Mouse (Mus musculus) small intestine, adult 2 months (tissue): ENCODE data around the gene Evx2. TPM values are rescaled to one million over a fixed set of nuclear protein-coding genes. Genes with fewer than 3 reads are reported as not detected.

Source experiments
- H3K27ac ChIP-seq: fragments of 200-500 bp; 2 replicates; pipeline ENCODE4 v1.5.1; 2012; ENCODE audit warnings: low read depth, low read length, control low read depth, inconsistent platforms; ENCODE audit not compliant: insufficient read depth
- H3K27me3 ChIP-seq: fragments of 200-500 bp; 2 replicates; pipeline ENCODE4 v1.6.1; 2012; ENCODE audit warnings: mild to moderate bottlenecking, moderate library complexity, low read length, inconsistent platforms; ENCODE audit not compliant: control insufficient read depth, insufficient read depth
- H3K36me3 ChIP-seq: fragments of 200-500 bp; 2 replicates; pipeline ENCODE4 v1.6.1; 2012; ENCODE audit warnings: mild to moderate bottlenecking, low read length, control low read depth, inconsistent platforms; ENCODE audit not compliant: control insufficient read depth, insufficient read depth
- H3K4me1 ChIP-seq: fragments of 200-500 bp; 2 replicates; pipeline ENCODE4 v1.6.1; 2012; ENCODE audit warnings: low read length, inconsistent platforms, mixed read lengths; ENCODE audit not compliant: control insufficient read depth, insufficient read depth, insufficient read length
- H3K4me3 ChIP-seq: fragments of 200-500 bp; 2 replicates; pipeline ENCODE4 v1.5.1; 2012; ENCODE audit warnings: low read depth, mild to moderate bottlenecking, control low read depth, inconsistent platforms, low read length, moderate library complexity
- CTCF ChIP-seq: fragments of 200-500 bp; IDR thresholded peaks from 2 replicates; pipeline ENCODE4 v1.5.1; 2012; ENCODE audit warnings: low read depth, mild to moderate bottlenecking, control low read depth, inconsistent platforms, low read length, moderate library complexity, mixed read lengths; ENCODE audit not compliant: insufficient replicate concordance, insufficient read length; ENCODE audit errors: extremely low read depth
- POLR2A ChIP-seq: fragments of 200-500 bp; IDR thresholded peaks from 2 replicates; pipeline ENCODE4 v1.6.1; 2012; ENCODE audit warnings: low read depth, mild to moderate bottlenecking, control low read depth, inconsistent platforms, low read length, moderate library complexity
- WGBS: fragments of 180-500 bp; shearing (Covaris S2); methylation state at CpG from one replicate; pipeline ENCODE4 v1.1.7; 2018; 5-methylcytosine and 5-hydroxymethylcytosine counted together
- polyA plus RNA-seq: library from polyadenylated mRNA; depleted of rRNA; stranded (reverse); fragments of >200 nt; gene quantifications from 2 replicates; pipeline ENCODE4 v1.2.3, GENCODE M21; 2012; rRNA removed

Gene Evx2
- not detected in 2 replicates for polyA plus RNA-seq

DNA sequence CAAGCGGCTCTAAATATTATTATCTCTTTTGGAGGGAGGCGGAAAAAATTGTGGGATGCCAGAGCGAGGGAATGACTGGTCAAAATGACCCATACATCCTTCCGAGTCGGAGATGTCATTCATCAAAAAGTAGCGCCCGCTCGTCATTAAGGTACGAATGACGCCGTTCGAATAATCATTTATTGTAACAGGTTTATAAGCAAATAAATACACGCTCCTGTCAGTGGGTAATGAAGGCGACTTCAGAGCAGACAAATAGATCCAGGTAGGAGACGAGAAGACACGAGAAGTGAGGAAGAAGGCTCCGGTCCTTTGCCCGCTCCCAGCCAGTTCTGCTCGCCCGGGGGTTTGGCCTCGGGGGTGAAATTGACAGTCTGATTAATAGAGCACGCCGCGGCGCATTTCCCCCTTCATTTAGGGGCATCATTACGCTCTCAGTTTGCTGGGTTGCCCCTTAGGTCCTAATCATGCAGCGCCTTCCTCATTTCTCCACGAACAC is at the start of gene Evx2:
Gene Evx2, minus strand, starts transcription at position 51 of the 499 bp plus-strand sequence.
- H3K4me1 ChIP-seq, result peaks cover 8% of the 10 kb centered on the region; the same call in 1 of the 2 replicates
- peaks cover 86% of the 10 kb centered on the region for H3K27me3 ChIP-seq
- WGBS, result 7% methylated on average over 28 of the region's 28 CpGs
- H3K36me3 ChIP-seq, result no peaks in the 10 kb centered on the region
- H3K4me3 ChIP-seq, result no peak within 1 kb of the TSS
- H3K27ac ChIP-seq, result no peak within 1 kb of the TSS
- no peak for TF ChIP-seq CTCF
- TF ChIP-seq POLR2A, result no peak

DNA sequence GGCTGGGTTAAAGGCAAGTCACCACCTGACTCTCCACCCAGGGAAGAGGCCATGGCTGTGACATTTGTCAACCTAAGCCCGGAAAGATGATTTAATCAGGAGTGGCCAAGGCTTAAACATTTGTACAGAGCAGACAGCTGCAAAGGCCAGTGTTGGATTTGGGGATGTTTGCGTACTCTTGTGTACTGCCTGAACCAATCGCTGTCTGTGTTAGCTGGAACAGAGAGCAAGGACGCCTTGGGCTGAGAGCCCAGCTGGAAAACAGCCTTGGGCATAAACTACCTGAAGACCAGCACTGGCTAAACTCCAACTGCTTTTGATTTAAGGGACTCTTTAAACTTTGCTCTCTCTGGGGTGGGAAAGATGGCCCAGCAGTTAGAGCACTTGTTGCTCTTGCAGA is 49.3 kb upstream of the Evx2 start:
- H3K27me3 ChIP-seq, result peaks cover 70% of the 10 kb centered on the region
- no peak overlapping the region for H3K4me3 ChIP-seq
- H3K27ac ChIP-seq, result no peak overlapping the region

DNA sequence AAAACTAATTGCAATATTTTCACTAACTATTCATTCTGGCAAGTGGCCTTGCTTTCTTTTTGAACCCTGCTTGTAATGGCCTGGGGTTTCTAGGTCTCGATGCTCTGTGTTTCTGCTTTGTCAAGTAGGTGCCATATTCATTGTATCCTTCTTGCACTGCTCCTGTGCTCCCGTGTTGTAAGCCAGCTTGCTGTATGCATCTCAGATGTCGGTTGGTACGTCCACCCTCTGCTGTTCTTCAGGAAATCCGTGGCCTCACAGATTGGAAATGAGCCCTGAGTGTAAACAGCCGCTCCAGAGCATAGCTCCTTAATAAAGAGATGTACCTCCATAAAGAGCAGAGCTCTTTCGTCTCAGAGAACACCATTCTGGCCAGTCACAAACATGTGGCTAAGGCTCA is 48.2 kb upstream of the Evx2 start:
- H3K4me3 ChIP-seq, result no peak overlapping the region
- H3K36me3 ChIP-seq, result no peaks in the 10 kb centered on the region
- no peak overlapping the region for H3K27ac ChIP-seq
- peaks cover 70% of the 10 kb centered on the region for H3K27me3 ChIP-seq
- 32% methylated on average over 7 of the region's 7 CpGs for WGBS
- H3K4me1 ChIP-seq, result peaks cover 8% of the 10 kb centered on the region
- TF ChIP-seq CTCF, result no peak
- TF ChIP-seq POLR2A, result no peak

More for the DNA sequence above, 49.3 kb upstream of the Evx2 start:
- TF ChIP-seq POLR2A (no peak), CTCF (no peak)
- Histone ChIP-seq H3K36me3 (no peaks in the 10 kb centered on the region), H3K4me1 (peaks cover 8% of the 10 kb centered on the region)
- WGBS, result 43% methylated on average over 4 of the region's 4 CpGs

DNA sequence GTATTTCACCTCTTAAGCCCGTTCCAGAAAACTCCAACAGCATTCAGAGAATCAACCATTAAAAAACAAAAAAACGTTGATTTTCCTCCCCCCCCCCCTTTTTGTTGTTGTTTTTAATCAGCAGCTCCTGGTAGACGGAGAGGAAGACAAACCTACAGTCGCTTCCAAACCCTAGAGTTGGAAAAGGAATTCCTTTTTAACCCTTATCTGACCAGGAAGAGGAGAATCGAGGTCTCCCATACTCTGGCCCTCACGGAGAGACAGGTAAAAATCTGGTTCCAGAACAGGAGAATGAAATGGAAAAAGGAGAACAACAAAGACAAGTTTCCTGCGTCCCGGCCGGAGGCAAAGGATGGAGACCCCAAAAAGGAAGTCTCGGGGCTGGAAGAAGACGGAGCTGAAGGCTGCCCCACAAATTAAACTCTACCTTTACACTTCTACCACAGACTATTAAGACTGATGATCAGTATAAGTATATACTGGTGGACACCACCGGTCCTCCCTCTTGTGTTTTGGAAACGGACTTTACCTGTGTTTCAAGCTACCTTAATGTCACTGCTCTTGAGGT is 47.1 kb upstream of the Evx2 start:
- peaks cover 6% of the 10 kb centered on the region; the same call in 1 of the 2 replicates for H3K4me1 ChIP-seq
- no peak overlapping the region for H3K27ac ChIP-seq
- WGBS, result 9% methylated on average over 13 of the region's 13 CpGs
- TF ChIP-seq CTCF, result no peak
- H3K4me3 ChIP-seq, result no peak overlapping the region
- H3K36me3 ChIP-seq, result no peaks in the 10 kb centered on the region
- peaks cover 67% of the 10 kb centered on the region for H3K27me3 ChIP-seq

DNA sequence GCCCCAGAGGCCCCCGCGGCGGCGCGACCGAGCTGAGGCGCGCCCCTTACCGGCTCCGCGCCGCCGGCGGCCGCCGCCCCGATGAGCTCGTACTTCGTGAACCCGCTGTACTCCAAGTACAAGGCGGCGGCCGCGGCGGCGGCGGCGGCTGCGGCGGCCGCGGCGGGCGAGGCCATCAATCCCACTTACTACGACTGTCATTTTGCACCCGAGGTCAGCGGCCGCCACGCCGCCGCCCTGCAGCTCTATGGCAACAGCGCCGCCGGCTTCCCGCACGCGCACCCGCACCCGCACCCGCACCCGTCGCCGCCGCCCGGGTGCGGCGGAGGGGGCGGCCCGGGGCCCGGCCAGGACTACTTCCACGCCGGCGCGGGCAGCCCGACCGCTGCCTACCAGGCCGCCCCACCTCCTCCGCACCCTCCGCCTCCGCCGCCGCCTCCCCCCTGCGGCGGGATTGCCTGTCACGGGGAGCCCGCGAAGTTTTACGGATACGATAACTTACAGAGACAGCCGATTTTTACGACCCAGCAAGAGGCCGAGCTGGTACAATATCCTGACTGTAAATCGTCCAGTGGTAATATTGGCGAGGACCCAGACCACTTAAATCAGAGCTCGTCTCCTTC is 46.2 kb upstream of the Evx2 start:
- Histone ChIP-seq H3K27me3 (peaks cover 68% of the 10 kb centered on the region), H3K4me3 (peak overlapping the region; percentile 63), H3K4me1 (peaks cover 6% of the 10 kb centered on the region; the same call in 1 of the 2 replicates), H3K36me3 (no peaks in the 10 kb centered on the region), H3K27ac (no peak overlapping the region)
- TF ChIP-seq POLR2A, result no peak
- TF ChIP-seq CTCF, result no peak
- under 1% methylated on average over 84 of the region's 85 CpGs for WGBS

DNA sequence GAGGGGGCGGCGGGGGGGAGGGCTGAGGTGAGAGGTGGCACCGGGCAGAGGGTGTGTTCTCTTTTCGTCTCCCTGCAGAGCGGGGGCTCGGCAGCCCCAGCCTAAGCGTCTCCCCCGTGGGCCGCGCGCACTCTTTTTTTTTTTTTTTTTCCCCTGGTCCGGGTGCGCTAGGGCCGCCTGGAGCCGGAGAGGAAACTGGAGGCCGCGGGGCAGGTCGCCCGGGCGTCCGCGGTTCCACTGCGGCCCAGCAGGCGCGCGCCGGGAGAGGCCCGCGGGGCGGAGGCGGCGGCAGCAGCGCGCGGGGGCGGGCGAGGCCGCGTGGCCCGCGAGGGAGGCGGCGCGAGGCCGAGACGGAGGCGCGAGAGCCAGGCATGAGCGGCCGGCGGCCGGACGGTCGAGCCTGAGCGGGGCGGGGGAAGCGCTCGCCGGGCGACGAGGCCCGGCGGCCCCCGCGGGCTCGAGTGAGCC is 45.7 kb upstream of the Evx2 start:
- Histone ChIP-seq H3K27me3 (peaks cover 70% of the 10 kb centered on the region), H3K4me1 (peaks cover 6% of the 10 kb centered on the region; the same call in 1 of the 2 replicates), H3K27ac (no peak overlapping the region), H3K4me3 (peak overlapping the region; percentile 63), H3K36me3 (no peaks in the 10 kb centered on the region)
- WGBS, result 3% methylated on average over 62 of the region's 66 CpGs
- TF ChIP-seq CTCF, result no peak
- no peak for TF ChIP-seq POLR2A

DNA sequence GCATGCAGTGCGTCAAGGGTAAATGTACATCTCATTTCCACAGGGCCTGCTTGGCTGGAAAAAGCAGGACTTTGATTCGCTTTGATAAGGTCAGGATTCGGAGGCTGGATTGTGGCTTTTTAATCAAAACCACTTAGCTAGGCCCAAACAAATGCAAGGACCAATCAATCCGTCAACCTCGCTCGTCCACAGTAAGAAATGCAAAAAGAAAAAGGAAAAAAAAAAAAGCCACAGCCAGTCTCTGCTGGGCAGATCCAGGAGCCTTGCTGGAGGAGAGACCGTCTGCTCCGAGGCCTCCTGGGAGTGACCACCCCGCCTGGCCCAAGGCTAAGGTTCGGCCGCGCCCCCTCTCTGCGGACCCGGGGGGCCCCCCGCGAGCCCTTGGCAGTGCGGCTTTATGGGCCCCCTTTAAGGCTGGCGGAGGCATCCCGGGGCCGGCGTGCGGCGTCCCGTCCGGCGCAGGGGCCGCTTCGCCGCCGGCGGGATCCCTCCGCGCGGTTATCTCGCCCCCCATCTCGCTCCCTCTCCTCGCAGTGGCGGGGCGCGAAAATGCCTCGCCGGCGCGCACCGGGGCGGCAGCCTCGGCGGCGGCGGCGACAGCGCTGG is 45.1 kb upstream of the Evx2 start, which contains the start of gene Hoxd8:
Gene Hoxd8, plus strand, starts transcription at position 223 of the 606 bp plus-strand sequence.
- WGBS, result 2% methylated on average over 52 of the region's 52 CpGs
- no peak for TF ChIP-seq POLR2A
- TF ChIP-seq CTCF, result no peak
- Histone ChIP-seq H3K36me3 (no peaks in the 10 kb centered on the region), H3K27me3 (peaks cover 71% of the 10 kb centered on the region), H3K4me3 (peak within 1 kb of the TSS; percentile 63), H3K4me1 (peaks cover 6% of the 10 kb centered on the region; the same call in 1 of the 2 replicates), H3K27ac (no peak within 1 kb of the TSS)
